Mouse (Mus musculus) forebrain, embryonic 11.5 days (tissue): Measurements from ENCODE around the gene Tapbp. TPM values are rescaled to one million over a fixed set of nuclear protein-coding genes. Genes with fewer than 3 reads are reported as not detected.
A peak's percentile ranks its signal among the peaks of the same experiment; 100 is the strongest.

Experiments
- ATAC-seq: fragments of 200-750 bp; cut with Nextera tagmentation; replicated peaks from 2 replicates; pipeline ENCODE4 v1.8.0; 2017; ENCODE audit warnings: moderate TSS enrichment; ENCODE audit not compliant: low FRiP score
- DNase-seq: peaks from one replicate; pipeline ENCODE4 v3.0.0-alpha.2; 2017; ENCODE audit warnings: low spot score
- H3K27ac ChIP-seq: fragments of 300-500 bp; sonication (generic); 2 replicates; pipeline ENCODE4 v1.5.1; 2014; ENCODE audit warnings: low read depth, low read length
- H3K27me3 ChIP-seq: fragments of 300-500 bp; sonication (generic); 2 replicates; pipeline ENCODE4 v1.6.1; 2014; ENCODE audit warnings: mild to moderate bottlenecking, low read length, mixed read lengths; ENCODE audit not compliant: control insufficient read depth, insufficient read depth
- H3K36me3 ChIP-seq: fragments of 300-500 bp; sonication (generic); 2 replicates; pipeline ENCODE4 v1.6.1; 2014; ENCODE audit warnings: mild to moderate bottlenecking, low read length, moderate library complexity, mixed read lengths; ENCODE audit not compliant: control insufficient read depth, insufficient read depth
- H3K4me1 ChIP-seq: fragments of 300-500 bp; sonication (generic); replicated peaks from 2 replicates; pipeline ENCODE4 v1.6.1; 2014; ENCODE audit warnings: low read length, mixed read lengths; ENCODE audit not compliant: control insufficient read depth, insufficient read depth
- H3K4me2 ChIP-seq: fragments of 300-500 bp; sonication (generic); 2 replicates; pipeline ENCODE4 v1.6.1; 2014; ENCODE audit warnings: low read depth, mild to moderate bottlenecking, low read length, moderate library complexity, mixed read lengths; ENCODE audit not compliant: severe bottlenecking
- H3K4me3 ChIP-seq: fragments of 300-500 bp; sonication (generic); 2 replicates; pipeline ENCODE4 v1.5.1; 2014; ENCODE audit warnings: low read depth, low read length
- H3K9ac ChIP-seq: fragments of 300-500 bp; sonication (generic); 2 replicates; pipeline ENCODE4 v1.6.1; 2014; ENCODE audit warnings: low read length
- H3K9me3 ChIP-seq: fragments of 300-500 bp; sonication (generic); 2 replicates; pipeline ENCODE4 v1.6.1; 2016; ENCODE audit warnings: low read length, mixed read lengths; ENCODE audit not compliant: control insufficient read depth
- WGBS: fragments of 180-500 bp; shearing (Covaris S2); extraction: QIAGEN DNeasy Blood & Tissue Kit; methylation state at CpG from one replicate; pipeline ENCODE4 v1.1.7; 2014; 5-methylcytosine and 5-hydroxymethylcytosine counted together
- polyA plus RNA-seq: library from polyadenylated mRNA; unstranded; fragments of >200 nt; fragmentation: Nextera tagmentation; extraction: Ambion mirVana; gene quantifications from 2 replicates; pipeline ENCODE4 v1.2.1, GENCODE M21; 2014

Tapbp gene
- polyA plus RNA-seq, 1 experiment from 2014 or later, result 15.5 TPM

DNA sequence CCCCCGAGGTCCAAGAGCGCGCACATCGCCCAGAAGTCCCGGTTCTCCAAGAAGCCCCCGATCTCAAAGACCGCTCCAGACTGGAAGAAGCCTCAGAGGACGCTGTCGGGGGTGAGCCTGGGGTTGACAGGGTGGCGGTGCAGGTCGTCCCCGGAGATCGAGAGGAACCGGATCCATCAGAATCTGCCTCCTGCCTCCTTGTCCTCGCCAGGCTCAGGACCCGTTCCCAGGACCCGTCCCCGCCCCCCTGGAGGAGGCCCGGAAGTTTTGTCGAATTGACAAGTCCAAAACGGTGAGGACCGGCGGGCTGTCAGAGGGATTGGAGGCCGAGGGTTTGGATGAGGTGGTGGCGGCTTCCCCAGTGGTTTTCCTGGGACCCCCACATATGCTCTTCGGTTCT lies 25.3 kb downstream of the Tapbp start:
- 3% methylated on average over 26 of the region's 26 CpGs for WGBS
- ATAC-seq (no peak; the same call in 1 of the 2 replicates), DNase-seq (no peak)

DNA sequence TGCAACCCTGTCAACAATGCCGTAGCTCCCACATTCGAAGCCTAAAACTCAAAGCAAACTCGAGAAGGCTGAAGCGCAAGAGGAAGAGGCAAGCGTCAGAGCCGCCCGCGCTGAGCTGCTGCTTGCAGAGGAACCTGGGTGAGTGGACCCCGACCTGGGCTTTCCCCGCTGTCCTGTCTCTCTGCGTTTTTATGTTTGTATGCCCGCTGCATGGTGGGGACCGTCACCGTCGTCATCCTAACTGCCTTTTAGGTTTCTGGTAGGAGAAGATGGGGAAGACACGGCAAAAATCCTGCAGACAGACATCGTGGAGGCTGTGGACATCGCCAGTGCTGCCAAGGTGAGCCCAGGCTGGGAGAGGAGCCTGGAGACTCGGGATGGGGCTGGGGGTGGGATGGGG lies 25.7 kb downstream of the Tapbp start:
- peak overlapping the region; percentile 92 for H3K4me2 ChIP-seq
- H3K27ac ChIP-seq, result no peak overlapping the region
- peak overlapping the region; percentile 73 for H3K9ac ChIP-seq
- no peaks in the 10 kb centered on the region for H3K27me3 ChIP-seq
- peak overlapping the region; percentile 85 for H3K4me3 ChIP-seq
- DNase-seq (no peak), ATAC-seq (no peak)
- 67% methylated on average over 19 of the region's 19 CpGs for WGBS
- peaks cover 8% of the 10 kb centered on the region for H3K4me1 ChIP-seq
- H3K9me3 ChIP-seq, result no peaks in the 10 kb centered on the region
- peaks cover 6% of the 10 kb centered on the region; the same call in 1 of the 2 replicates for H3K36me3 ChIP-seq

More for the DNA sequence above, 25.3 kb downstream of the Tapbp start:
- peak overlapping the region; percentile 85 for H3K4me3 ChIP-seq
- H3K9me3 ChIP-seq, result no peaks in the 10 kb centered on the region
- H3K36me3 ChIP-seq, result peaks cover 6% of the 10 kb centered on the region; the same call in 1 of the 2 replicates
- peaks cover 8% of the 10 kb centered on the region for H3K4me1 ChIP-seq
- H3K27me3 ChIP-seq, result no peaks in the 10 kb centered on the region
- no peak overlapping the region for H3K27ac ChIP-seq
- H3K9ac ChIP-seq, result peak overlapping the region; percentile 73
- H3K4me2 ChIP-seq, result peak overlapping the region; percentile 92

GRCm38 (mm10) chr17:33943454-33943853 lies 27.8 kb downstream of the Tapbp start:
- Histone ChIP-seq H3K36me3 (peaks cover 6% of the 10 kb centered on the region; the same call in 1 of the 2 replicates), H3K4me2 (no peak overlapping the region), H3K27ac (no peak overlapping the region), H3K27me3 (no peaks in the 10 kb centered on the region), H3K4me1 (peaks cover 8% of the 10 kb centered on the region), H3K4me3 (no peak overlapping the region), H3K9me3 (no peaks in the 10 kb centered on the region), H3K9ac (no peak overlapping the region)
- no peak for DNase-seq
- 92% methylated on average over 15 of the region's 15 CpGs for WGBS
- ATAC-seq, result no peak

GRCm38 (mm10) chr17:33947430-33948089 lies 31.9 kb downstream of the Tapbp start:
- Histone ChIP-seq H3K4me2 (no peak overlapping the region), H3K4me1 (peaks cover 15% of the 10 kb centered on the region), H3K27ac (no peak overlapping the region), H3K9me3 (no peaks in the 10 kb centered on the region), H3K36me3 (peaks cover 9% of the 10 kb centered on the region; the same call in 1 of the 2 replicates), H3K4me3 (no peak overlapping the region), H3K27me3 (no peaks in the 10 kb centered on the region), H3K9ac (no peak overlapping the region)
- WGBS, result 92% methylated on average over 10 of the region's 10 CpGs
- no peak for ATAC-seq
- no peak for DNase-seq

- no peak overlapping the region for H3K4me3 ChIP-seq
Measured at GRCm38 (mm10) chr17:33948090-33948904, 32.6 kb downstream of the Tapbp start.

DNA sequence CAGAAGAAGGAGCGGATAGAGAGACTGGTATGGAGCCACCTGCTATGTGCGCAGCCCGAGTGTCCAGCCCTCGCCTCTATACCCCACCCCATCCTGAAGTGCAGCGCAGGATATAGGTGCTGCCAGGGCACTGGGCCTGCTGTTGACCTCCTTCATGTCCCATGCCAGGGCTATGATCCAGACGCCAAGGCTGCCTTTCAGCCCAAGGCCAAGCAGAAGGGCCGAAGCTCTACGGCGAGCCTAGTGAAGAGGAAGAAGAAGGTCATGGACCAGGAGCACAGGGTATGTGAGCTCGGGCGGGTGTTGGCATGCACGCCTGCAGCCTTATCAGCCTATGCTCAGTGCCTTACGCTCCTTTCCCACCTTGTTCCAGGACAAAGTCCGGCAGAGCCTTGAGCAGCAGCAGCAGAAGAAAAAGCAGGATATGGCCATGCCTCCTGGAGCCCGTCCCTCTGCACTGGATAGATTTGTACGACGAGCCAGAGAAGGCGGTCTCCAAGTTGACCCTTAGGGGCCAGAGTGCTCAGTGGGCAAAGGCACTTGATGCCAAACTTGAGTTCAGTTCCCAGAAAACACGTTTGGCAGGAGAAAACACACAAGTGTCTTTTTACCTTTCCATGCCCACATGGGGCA lies 33.3 kb downstream of the Tapbp start:
- H3K4me2 ChIP-seq, result no peak overlapping the region
- DNase-seq, result no peak
- H3K27me3 ChIP-seq, result no peaks in the 10 kb centered on the region
- 91% methylated on average over 19 of the region's 19 CpGs for WGBS
- ATAC-seq, result no peak
- H3K9me3 ChIP-seq, result no peaks in the 10 kb centered on the region
- H3K9ac ChIP-seq, result no peak overlapping the region
- H3K4me1 ChIP-seq, result peaks cover 26% of the 10 kb centered on the region
- peaks cover 13% of the 10 kb centered on the region for H3K36me3 ChIP-seq
- no peak overlapping the region for H3K4me3 ChIP-seq
- H3K27ac ChIP-seq, result no peak overlapping the region

More at GRCm38 (mm10) chr17:33948090-33948904, 32.6 kb downstream of the Tapbp start:
- Histone ChIP-seq H3K4me1 (peaks cover 22% of the 10 kb centered on the region), H3K27me3 (no peaks in the 10 kb centered on the region), H3K36me3 (peaks cover 9% of the 10 kb centered on the region), H3K9me3 (no peaks in the 10 kb centered on the region), H3K27ac (no peak overlapping the region), H3K4me2 (no peak overlapping the region), H3K9ac (no peak overlapping the region)
- WGBS, result 93% methylated on average over 22 of the region's 22 CpGs
- ATAC-seq (no peak), DNase-seq (no peak)

GRCm38 (mm10) chr17:33950131-33950625 lies 34.5 kb downstream of the Tapbp start:
- Histone ChIP-seq H3K27ac (no peak overlapping the region), H3K9me3 (no peaks in the 10 kb centered on the region), H3K9ac (no peak overlapping the region), H3K4me1 (peaks cover 34% of the 10 kb centered on the region), H3K36me3 (peaks cover 12% of the 10 kb centered on the region), H3K4me3 (no peak overlapping the region), H3K4me2 (peak overlapping the region; percentile 21; the same call in 1 of the 2 replicates), H3K27me3 (no peaks in the 10 kb centered on the region)
- ATAC-seq, result no peak
- DNase-seq, result no peak
- 75% methylated on average over 10 of the region's 10 CpGs for WGBS
